Mouse (Mus musculus): ENCODE data around the gene Htr2b.

Gene Htr2b

GRCm38 (mm10) chr1:86111779-86112178 is at the start of gene Htr2b:
TSS of gene Htr2b (minus strand) at chr1:86111970.
- no peak for DNase-seq (ENCODE audit: low spot score in 2 of 2)

DNA sequence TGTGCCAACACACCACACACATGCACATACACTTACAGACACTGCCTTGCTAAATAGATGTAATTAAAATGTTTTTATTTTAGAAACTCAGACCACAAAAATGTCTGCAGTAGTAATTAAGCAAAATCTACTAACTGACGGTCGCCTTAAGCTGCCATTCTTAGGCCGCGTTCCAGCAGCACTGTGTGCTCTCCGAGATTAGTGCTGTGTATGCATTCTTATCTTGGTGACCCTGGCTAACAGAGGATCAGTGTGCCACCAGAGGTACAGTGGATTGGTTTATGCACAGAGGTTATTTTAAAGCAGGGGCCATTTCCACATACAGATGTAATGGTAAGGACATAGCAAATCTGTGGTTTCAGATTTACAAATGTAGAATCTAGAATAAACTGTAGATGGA is 49.3 kb upstream of the Htr2b start:
- DNase-seq (ENCODE audit: low spot score in 2 of 2) = no peak

GRCm38 (mm10) chr1:86160479-86160878 is 48.7 kb upstream of the Htr2b start:
- DNase-seq (ENCODE audit: low spot score in 2 of 2) = no peak

DNA sequence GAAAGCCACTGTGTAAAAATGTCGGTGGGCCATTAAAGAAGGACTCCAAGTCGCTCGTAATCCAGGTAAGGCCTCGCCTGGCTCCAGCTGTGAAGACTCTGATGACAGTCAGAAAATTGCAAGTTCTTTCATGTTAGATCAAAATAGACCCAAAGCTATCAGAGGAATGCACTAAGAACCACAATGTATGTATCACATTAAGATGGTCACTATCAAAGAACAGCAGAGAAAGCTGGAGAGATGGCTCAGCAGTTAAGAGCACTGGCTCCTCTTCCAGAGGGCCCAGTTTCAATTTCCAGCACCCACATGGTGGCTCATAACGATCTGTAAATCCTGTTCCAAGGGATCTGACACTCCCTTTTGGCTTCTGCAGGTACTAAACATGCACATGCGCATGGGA is 48.3 kb upstream of the Htr2b start:
- no peak for DNase-seq (ENCODE audit: low spot score in 2 of 2)

- no peak for DNase-seq (ENCODE audit: low spot score in 2 of 2)
These were observed 44.8 kb upstream of the Htr2b start for GRCm38 (mm10) chr1:86156595-86156994.

DNA sequence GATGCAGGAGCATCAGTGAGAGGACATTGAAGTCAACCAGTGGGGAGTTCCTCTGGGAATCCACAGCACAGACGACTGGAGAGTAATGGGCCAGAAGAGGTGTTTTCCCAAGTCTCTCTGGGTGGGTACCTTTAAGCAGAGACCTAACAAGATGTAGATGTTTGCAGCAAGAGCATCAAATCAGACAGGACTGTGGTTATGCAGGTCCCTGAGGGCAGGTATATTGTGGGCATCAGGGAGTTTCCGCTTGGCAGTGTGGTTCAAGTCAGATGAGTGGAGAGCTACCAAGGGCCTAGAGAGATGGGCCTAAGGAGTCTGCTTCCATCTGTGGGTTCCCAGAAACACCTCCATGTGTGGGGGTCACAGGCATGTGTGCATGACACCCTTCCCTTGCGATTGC is 44.3 kb upstream of the Htr2b start:
- no peak for DNase-seq (ENCODE audit: low spot score in 2 of 2)

DNA sequence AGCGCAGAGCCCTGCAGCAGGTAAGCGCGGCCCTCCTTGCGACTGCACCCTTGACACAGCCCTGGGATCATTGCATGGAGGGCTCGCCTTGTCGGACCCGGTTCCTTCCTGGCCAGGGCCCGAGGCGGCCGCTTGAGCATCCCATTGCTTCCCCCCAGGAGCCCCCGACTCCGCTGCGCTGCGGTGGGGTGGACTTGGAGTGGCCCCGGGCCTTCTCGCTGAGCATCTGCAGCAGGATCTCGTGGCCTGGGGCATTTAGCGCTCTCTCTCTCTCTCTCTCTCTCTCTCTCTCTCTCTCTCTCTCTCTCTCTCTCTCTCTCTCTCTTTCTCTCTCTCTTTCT is 43.0 kb upstream of the Htr2b start:
- DNase-seq (ENCODE audit: low spot score in 2 of 2) = no peak

DNA sequence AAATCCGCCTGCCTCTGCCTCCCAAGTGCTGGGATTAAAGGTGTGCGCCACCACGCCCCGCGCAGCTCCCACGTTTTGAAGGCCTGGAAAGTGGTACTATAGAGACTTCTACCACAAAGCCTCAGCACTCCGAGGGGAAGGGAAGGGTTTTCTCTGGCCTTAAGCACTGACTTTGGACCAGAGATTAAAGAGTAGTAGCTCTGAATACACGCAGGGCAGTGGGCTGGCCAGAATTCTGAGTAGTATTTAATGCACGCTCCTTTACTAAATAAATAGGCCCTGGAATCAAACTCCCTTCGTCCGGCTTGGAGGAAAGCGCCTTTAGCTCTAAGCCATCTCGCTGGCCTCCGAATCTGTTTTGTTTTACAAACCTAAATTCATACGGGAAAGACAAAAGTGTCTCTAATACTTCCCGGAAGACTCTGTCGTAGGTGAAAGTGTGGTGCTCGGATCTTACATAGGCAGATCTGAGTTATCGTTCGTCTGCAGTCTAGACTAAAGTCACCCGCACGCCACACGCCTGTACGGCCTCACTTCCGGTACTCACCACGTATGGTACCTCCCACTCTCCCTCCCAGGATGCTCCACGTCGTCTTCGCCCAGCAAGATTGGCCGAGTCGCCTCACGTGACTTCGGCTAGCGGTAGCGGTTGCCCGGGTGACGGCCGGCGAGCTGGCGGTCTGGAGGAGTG is 42.5 kb upstream of the Htr2b start, which contains the start of gene Armc9:
Gene Armc9 (plus strand): TSS at position 648 of the 691 bp plus-strand sequence.
- DNase-seq (ENCODE audit: low spot score in 2 of 2) = peak; percentile 81 to 91

GRCm38 (mm10) chr1:86152618-86153017 is 40.8 kb upstream of the Htr2b start:
- DNase-seq (ENCODE audit: low spot score in 2 of 2) = no peak

DNA sequence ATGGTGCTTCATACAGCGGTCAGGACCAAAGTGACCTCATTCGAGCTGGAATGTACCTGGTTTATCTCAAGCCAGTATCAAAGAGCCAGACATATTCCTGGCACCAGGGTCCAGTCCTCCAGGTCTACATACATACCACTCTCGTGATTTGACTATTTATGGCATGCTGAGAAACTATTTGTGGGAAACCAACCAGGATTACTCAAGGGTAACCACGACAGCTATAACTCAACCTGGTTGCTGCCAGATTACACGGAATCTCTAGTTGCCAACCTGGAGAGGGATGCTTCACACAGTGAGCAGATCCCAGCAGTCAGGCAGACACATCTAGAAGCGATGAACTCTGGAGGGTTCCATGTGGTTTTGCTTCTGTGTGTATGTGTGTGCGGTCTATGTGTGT is 39.6 kb upstream of the Htr2b start:
- DNase-seq (ENCODE audit: low spot score in 2 of 2) = no peak

GRCm38 (mm10) chr1:86150929-86151328 is 39.2 kb upstream of the Htr2b start:
- DNase-seq (ENCODE audit: low spot score in 2 of 2) = no peak

DNA sequence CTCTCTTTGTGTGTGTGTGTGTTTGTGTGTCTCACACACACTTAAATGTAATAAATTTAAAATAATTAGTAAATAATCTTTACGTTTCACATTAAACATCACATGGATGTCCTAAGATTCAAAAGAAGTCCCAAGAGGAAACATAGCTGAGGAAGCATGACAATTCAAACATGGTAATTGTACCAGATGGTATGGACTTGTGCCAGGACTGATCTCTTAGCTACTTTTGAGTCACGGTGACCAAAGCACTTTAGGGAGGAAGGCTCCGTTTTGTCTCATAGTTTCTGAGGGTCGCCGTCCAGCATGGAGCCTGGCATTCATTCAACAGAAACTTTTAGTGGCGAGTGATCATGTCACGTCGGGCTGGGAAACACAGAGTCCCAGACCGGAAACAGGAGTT is 36.4 kb upstream of the Htr2b start:
- DNase-seq (ENCODE audit: low spot score in 2 of 2) = no peak

GRCm38 (mm10) chr1:86147557-86147956 is 35.8 kb upstream of the Htr2b start:
- DNase-seq (ENCODE audit: low spot score in 2 of 2) = no peak

DNA sequence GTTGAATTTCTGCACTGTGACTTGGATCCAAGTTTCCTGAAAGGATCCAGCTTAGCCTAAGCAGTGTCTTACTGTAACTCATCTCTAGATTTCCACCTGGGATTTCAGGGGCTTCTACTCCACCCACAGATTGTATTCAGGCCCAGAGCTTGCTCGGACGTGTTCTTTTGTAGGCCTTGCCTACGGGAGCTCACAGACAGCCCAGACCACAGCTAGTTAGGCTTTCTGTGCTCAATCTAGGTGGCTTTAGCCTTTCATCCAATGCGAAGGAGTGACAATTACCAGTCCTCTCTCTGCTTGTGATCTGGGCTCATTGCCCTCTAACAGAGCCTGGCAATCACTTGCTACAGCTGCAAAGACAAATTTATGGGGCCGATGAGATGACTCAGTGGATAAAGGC is 34.5 kb upstream of the Htr2b start:
- DNase-seq (ENCODE audit: low spot score in 2 of 2) = no peak

DNA sequence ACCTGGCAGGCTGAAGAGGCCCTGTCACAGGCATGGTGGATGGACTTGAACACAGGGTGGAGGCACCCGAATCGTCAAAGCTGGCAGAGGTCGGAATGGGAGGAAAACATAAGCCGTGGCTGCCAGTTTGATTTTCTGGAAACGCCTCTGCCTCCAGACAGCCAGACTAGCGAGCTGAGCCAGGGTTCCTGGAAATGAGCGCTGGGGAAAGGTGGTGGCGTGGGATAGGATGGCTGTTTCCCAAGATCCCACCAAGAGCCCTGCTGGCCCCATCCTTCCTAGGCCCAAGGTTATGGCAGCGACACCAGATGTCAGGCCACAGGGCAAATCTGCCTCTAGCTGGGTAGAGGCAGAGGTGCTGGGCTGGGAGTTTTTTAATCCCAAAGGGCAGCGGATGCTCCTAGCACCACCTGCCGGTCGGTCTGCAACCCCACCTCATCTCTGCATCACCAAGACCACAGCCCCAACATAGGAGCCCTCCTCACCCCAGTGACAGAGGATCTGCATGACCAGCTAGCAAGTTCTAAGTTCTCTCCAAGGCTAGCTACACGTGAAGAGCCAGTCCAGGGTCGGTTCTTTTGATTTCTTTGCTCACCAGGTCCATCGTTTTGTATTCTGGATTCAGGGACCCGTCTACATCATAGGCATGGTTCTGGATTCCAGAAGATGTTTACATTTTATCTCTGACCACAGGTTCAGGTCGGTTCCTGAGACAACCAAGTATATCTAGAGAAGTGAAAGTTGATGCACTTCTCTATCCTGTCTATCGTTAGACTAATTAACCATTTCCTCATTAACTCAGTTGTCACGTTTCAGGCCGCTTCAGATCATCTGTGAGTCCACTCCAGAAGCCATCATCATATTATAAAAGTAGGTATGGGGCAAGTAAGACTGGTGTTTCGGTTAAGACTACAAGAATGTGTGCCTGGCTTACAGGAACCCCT is 32.5 kb upstream of the Htr2b start:
- DNase-seq (ENCODE audit: low spot score in 2 of 2) = no peak

DNA sequence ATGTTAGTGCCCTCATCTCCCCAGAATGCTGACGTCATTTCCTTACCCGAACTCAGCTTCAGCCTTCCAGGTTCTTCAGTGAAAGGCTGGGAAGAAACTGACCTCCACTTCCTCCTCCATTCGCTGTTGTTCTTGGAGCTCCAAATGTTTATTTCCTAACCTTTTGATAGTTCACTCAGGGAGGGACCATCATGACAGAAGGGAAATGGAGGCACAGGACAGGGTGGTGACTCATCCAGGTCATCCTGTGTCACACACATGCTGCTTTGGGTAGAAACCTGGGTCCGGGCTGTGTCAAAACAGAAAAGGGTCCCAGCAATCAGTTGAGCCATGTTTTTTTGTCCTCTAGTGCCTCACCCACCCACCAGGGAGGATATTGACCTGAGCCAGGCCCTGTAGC is 31.4 kb upstream of the Htr2b start:
- no peak for DNase-seq (ENCODE audit: low spot score in 2 of 2)

DNA sequence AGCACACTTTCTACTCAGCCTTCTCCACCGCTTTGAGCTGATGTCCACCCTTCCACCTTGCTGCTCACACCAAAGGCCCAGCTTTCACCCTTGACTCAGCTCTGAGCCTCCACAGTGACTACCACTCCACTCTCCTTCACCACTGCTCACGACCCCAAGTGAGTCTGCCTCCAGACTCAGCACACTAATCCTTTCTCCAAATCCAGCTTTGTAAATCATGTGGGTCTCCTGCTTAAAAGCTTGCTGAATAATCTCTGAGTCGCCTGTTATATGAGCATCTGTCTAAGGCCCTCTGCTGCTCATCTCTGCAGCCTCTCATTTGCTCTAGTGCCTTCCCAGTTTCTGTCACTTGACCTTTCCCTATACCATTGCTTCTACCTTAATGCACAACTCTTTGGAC is 29.3 kb upstream of the Htr2b start:
- no peak for DNase-seq (ENCODE audit: low spot score in 2 of 2)

DNA sequence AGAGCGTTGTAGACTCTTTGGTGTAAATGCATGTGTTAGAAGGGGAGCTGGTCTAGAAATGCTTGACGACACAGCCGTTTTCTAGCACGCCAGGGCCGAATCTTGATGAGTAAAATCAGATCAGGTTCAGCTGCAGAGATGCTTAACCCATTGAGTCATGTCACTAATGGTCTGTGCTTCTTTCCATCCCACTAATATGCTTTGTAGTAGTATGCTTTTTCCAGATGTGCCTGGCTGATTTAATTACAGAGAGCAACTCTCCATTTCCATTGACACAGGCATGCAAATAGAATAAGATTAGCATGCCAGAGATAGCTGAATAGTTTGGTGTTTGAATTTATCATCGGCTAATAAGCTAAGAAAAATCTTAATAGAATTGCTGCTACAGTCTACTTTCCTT is 23.5 kb upstream of the Htr2b start:
- DNase-seq (ENCODE audit: low spot score in 2 of 2) = no peak

GRCm38 (mm10) chr1:86133337-86133736 is 21.6 kb upstream of the Htr2b start, which contains the start of gene Gm21972:
TSS of gene Gm21972 (plus strand) at chr1:86133637.
- DNase-seq (ENCODE audit: low spot score in 2 of 2) = no peak

- DNase-seq (ENCODE audit: low spot score in 2 of 2) = no peak
These were observed 14.3 kb upstream of the Htr2b start for GRCm38 (mm10) chr1:86126036-86126435.

GRCm38 (mm10) chr1:86119549-86119948 is 7.8 kb upstream of the Htr2b start:
- DNase-seq (ENCODE audit: low spot score in 2 of 2) = no peak

DNA sequence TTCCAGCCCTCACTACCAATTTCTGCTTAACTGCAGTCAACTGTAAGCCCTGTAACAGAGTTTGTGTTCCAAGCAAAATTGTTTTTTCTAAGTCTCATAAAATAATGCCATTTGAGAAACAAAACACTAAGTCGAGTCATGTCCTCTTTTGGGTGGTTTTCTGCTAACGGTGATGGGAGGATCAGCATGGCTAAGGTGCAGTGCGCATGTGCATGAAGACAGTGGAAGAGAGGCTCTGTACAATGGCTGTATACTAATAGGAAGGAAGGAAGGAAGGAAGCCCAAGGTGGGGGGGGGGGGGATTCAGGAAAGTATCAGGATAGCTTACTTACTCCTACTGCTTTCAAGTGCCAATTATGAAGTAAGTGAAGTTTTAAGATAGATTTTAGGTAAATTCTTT is 2.4 kb upstream of the Htr2b start:
- DNase-seq (ENCODE audit: low spot score in 2 of 2) = no peak

DNA sequence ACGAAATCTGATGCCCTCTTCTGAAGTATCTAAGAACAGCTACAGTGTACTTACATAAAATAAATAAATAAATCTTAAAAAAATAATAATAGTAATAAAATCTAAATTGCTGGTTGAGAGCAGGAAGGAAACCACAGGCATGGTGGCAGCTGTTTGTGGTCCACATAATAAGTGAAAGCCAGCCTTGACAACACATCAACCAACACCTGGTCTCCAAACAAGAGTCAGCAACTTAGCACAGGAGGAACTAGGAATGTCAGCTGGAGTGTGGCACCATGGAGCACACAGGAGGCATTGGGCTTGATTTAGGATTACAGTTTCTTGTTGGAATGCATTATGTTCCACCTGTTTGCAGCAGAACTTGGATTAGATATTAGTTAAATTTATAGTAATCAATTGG is 6.7 kb downstream of the Htr2b start:
- no peak for DNase-seq (ENCODE audit: low spot score in 2 of 2)

Data from cerebellum, postnatal 4 days (tissue).